Mouse (Mus musculus) brain, embryonic 14.5 days (tissue): ENCODE measurements around the gene BC017158. TPM values are rescaled to one million over a fixed set of nuclear protein-coding genes. Genes with fewer than 3 reads are reported as not detected.

ENCODE experiments used
- DNase-seq: peaks from one replicate; pipeline ENCODE4 v3.0.0-alpha.2; 2011; ENCODE audit warnings: low read depth
- CTCF ChIP-seq: fragments of 200-500 bp; IDR thresholded peaks from 2 replicates; pipeline ENCODE4 v1.5.1; 2012; ENCODE audit warnings: inconsistent platforms, mild to moderate bottlenecking, moderate library complexity, borderline replicate concordance; ENCODE audit not compliant: insufficient read depth, insufficient read length; ENCODE audit errors: extremely low read depth
- POLR2A ChIP-seq: fragments of 200-500 bp; IDR thresholded peaks from 2 replicates; pipeline ENCODE4 v1.6.1; 2012; ENCODE audit warnings: mild to moderate bottlenecking, inconsistent platforms, borderline replicate concordance; ENCODE audit not compliant: poor library complexity, insufficient read depth, insufficient read length, severe bottlenecking; ENCODE audit errors: extremely low read depth
- polyA plus RNA-seq: library from polyadenylated mRNA; depleted of rRNA; stranded (reverse); fragments of >200 nt; gene quantifications from 2 replicates; pipeline ENCODE4 v1.2.3, GENCODE M21; 2012; rRNA removed

The BC017158 gene
- polyA plus RNA-seq, 1 experiment, result 34.2 TPM

DNA sequence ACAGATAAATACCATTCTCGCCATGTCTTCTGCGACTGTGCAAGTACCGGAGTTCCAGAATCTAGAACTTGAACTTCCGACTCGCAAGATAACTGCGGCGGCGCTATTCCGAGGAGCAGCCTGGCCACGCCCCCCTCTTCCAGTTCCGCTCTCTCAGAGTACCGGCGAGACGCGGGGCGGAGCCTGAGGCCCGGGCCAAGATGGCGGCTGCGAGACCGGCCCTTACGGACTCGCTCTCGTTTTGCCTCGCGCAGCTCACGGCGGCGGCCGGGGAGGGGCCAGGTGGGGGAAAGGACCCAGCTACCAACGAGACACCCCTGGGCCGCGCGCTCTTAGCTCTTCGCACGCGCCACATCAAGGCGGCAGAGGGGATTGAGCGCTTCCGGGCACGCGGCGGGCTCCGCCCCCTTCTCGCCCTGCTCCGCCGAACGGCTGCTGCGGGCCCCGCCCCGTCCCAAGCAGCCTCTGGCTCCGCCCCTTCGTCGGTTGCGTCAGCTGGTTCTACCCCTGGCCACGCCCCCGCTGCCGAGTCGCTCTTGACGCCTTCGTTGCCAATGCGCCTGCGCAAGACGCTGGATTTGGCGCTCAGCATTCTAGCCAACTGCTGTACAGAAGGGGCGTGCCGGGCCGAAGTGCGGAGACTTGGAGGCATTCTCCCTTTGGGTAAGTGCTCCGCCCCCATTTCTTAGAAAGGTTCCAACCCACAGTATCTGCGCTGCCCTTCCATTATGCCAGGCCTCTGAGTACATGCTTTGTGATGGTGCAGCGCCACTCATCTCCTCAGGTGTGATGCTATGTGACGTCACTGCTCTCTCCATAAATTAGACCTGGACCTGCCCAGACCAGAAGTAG, 59.8 kb downstream of the BC017158 start, which contains the start of gene 9130023H24Rik:
Gene 9130023H24Rik (minus strand): TSS at position 105 of the 852 bp plus-strand sequence.
- DNase-seq, result peak; percentile 99
- peak; percentile 78 for TF ChIP-seq POLR2A
- TF ChIP-seq CTCF, result 0 out of 2 replicates have a peak, but pooled peaks have one; percentile 16

DNA sequence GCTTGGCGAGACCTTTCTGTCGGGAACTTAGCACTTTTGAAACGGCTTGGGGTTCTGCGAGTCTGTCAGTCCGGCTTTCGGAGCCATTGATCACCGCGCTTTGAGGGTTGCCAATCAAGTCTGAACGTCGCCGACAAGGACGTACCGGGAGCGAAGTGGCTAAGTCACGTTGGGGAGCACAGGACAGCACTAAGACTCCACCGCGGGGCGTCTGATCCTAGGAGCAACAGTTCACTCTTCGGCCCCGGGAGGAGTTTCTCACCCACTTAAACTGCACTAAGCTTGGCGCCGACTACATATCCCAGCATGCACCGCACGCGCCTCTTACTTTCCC, 60.4 kb downstream of the BC017158 start:
- no peak for TF ChIP-seq CTCF
- TF ChIP-seq POLR2A, result no peak
- no peak for DNase-seq

DNA sequence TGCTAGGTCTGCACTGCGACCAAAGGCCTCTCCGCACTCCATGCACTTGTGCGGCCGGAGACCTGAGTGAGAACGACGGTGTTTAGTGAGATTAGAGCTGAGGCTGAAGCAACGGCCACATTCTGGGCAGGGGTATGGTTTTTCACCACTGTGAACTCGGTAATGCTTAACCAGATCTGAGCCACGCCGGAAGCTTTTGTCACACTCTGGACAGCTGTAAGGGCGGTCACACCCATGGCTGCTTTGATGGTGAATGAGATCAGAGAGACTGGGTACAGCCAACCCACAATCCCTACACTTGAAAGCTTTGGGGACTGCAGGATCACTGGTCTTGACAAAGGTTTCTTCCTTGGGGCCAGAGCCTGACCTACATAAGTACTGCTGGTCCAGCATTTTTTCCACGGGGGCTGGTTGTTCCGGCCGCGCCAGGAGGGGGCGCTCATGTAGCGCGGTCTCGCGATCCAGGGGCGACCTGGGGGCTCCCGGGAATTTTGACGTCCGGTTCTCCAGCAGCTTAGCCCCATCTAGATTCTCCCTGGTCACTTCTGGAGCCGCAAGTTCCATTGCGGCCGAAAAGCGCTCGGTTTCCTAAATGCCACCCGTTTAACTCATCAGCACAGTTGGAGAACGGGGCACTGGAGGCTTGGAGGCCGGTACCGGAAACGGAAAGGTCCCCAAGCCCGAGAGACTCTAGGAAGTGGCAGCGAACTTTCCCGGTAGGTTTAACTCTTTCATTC, 60.9 kb downstream of the BC017158 start, which contains the start of gene Armc5:
Gene Armc5 (plus strand): TSS at position 487 of the 737 bp plus-strand sequence.
- peak; percentile 83 for DNase-seq
- no peak for TF ChIP-seq POLR2A
- peak; percentile 80 for TF ChIP-seq CTCF

DNA sequence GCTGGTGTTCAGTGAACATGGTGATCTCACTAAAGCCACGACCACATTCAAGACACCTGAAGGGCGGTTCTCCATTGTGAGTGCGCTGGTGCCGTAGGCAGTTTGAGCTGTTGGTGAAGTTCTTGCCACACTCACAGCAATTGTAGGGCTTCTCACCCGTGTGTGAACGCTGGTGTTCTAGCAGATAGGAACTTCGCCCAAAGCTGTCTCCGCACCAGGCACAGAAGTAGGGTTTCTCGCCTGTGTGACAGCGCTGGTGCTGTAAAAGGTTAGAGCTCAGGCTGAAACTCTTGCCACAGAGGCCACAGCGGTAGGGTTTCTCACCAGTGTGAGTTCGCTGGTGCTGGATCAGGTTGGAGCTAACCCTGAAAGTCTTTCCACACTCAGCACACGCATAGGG, 61.5 kb downstream of the BC017158 start:
- no peak for DNase-seq
- TF ChIP-seq POLR2A (no peak), CTCF (no peak)

DNA sequence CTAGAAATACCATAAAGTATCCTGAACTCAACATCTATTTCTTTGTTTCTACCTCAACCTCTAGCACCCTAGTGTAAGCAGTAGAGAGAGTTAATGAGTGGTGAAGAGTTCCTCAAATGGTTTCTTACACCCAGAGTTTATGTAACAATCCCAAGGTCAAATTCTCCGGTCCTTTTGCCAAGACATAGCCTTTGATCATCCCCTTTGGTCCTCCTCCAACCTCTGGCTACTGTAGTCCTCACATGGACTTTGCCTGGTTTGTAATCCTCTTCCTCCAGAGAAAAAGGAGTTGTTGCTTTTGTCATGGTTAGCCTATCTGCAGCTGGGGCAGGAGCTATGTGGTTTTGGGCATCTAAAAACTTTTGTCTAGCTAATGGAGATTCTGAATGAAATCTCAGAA, 62.5 kb downstream of the BC017158 start:
- DNase-seq, result no peak

DNA sequence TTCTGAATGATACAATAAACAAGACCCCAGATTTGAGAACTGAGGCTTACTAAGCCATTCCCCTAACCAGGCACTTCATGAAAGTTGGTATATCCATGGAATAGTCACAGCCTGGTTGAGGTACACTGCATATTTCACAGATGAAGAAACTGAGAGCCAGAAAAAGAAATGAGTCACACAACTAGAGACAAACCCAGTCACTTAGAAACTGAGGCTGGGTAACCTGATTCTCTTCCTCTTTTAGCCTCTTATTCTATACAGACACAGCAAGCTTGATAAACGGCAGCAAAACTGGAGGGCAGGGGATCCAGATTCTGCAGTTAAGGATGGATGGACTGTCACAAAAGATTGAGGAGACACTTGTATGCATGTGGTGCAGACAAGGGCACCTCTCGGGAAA, 63.2 kb downstream of the BC017158 start:
- TF ChIP-seq CTCF (no peak), POLR2A (no peak)
- no peak for DNase-seq

More for the DNA sequence above, 62.5 kb downstream of the BC017158 start:
- TF ChIP-seq CTCF (no peak), POLR2A (no peak)

DNA sequence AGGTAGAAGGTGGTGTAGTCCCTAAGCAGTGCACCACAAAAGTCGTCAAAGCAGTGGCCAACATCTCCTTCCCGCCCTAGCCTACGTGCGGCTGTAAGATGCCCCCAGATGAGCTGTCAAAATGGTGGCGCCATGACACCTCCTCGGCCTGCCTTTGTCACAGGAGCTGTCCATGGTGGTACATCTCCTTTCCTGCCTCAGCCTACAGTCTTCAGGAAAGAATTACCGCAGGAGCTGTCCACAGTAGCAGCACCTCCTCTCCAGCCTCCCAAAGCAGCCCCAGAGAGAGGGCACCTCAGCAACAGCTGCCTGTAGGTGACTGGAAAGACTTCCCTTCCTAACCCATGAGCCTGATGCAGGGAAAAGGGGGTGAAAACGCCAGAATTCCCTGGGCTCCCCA, 66.2 kb downstream of the BC017158 start:
- DNase-seq, result no peak
- no peak for TF ChIP-seq CTCF
- TF ChIP-seq POLR2A, result no peak

Other genes starting within 250 kb of the BC017158 start
- gene Itgam, start 235.5 kb downstream of the BC017158 start, polyA plus RNA-seq, result 1.2 and 1.3 TPM in 2 replicates
- 0.03 TPM in 1 of 2 replicates, not detected in the other for gene Gm49368, start 235.5 kb downstream of the BC017158 start, polyA plus RNA-seq
- gene Itgax, start 168.6 kb downstream of the BC017158 start, polyA plus RNA-seq, result 0.08 and 0.22 TPM in 2 replicates
- 0.09 TPM in 1 of 2 replicates, not detected in the other for gene Itgad, start 143.8 kb downstream of the BC017158 start, polyA plus RNA-seq
- 0.68 and 0.77 TPM in 2 replicates for gene Cox6a2, start 91.8 kb downstream of the BC017158 start, polyA plus RNA-seq
- gene Armc5, start 60.8 kb downstream of the BC017158 start, polyA plus RNA-seq, result 17.3 and 17.8 TPM in 2 replicates
- gene 9130023H24Rik, start 60.1 kb downstream of the BC017158 start, polyA plus RNA-seq, result 3.5 and 4.4 TPM in 2 replicates
- 10.4 and 21.3 TPM in 2 replicates for gene Tgfb1i1, start 51.4 kb downstream of the BC017158 start, polyA plus RNA-seq
- 0.04 TPM in 1 of 2 replicates, not detected in the other for gene Slc5a2, start 32.5 kb downstream of the BC017158 start, polyA plus RNA-seq
- 22.8 and 29.1 TPM in 2 replicates for gene Rgs10, start 120.6 kb upstream of the BC017158 start, polyA plus RNA-seq
- gene Tial1, start 163.5 kb upstream of the BC017158 start, polyA plus RNA-seq, result 141 and 169 TPM in 2 replicates
- 2.2 and 4.2 TPM in 2 replicates for gene Bag3, start 225.4 kb upstream of the BC017158 start, polyA plus RNA-seq